Mouse (Mus musculus) neural tube, embryonic 11.5 days (tissue): ENCODE data around the gene Hes7. TPM values are rescaled to one million over a fixed set of nuclear protein-coding genes. Genes with fewer than 3 reads are reported as not detected.

ENCODE experiments used
- ATAC-seq: fragments of 200-750 bp; cut with Nextera tagmentation; 2 replicates; pipeline ENCODE4 v1.8.0; 2017; ENCODE audit warnings: moderate number of reproducible peaks, mild to moderate bottlenecking, moderate TSS enrichment, moderate library complexity; ENCODE audit not compliant: insufficient read depth, low FRiP score, low TSS enrichment
- DNase-seq: peaks from one replicate; pipeline ENCODE4 v3.0.0-alpha.2; 2015; ENCODE audit warnings: low spot score
- H3K27ac ChIP-seq: fragments of 300-500 bp; sonication (generic); 2 replicates; pipeline ENCODE4 v1.5.1; 2014; ENCODE audit warnings: low read depth, mild to moderate bottlenecking, low read length
- H3K27me3 ChIP-seq: fragments of 300-500 bp; sonication (generic); 2 replicates; pipeline ENCODE4 v1.6.1; 2014; ENCODE audit warnings: mild to moderate bottlenecking, low read length, mixed read lengths; ENCODE audit not compliant: control insufficient read depth, insufficient read depth
- H3K36me3 ChIP-seq: fragments of 300-500 bp; sonication (generic); 2 replicates; pipeline ENCODE4 v1.6.1; 2014; ENCODE audit warnings: mild to moderate bottlenecking, low read length, moderate library complexity, mixed read lengths; ENCODE audit not compliant: control insufficient read depth, insufficient read depth
- H3K4me1 ChIP-seq: fragments of 300-500 bp; sonication (generic); 2 replicates; pipeline ENCODE4 v1.6.1; 2014; ENCODE audit warnings: low read length, mixed read lengths; ENCODE audit not compliant: control insufficient read depth, insufficient read depth
- H3K4me2 ChIP-seq: fragments of 300-500 bp; sonication (generic); 2 replicates; pipeline ENCODE4 v1.6.1; 2014; ENCODE audit warnings: low read depth, mild to moderate bottlenecking, moderate library complexity
- H3K4me3 ChIP-seq: fragments of 300-500 bp; sonication (generic); 2 replicates; pipeline ENCODE4 v1.5.1; 2014; ENCODE audit warnings: low read depth, low read length
- H3K9ac ChIP-seq: fragments of 300-500 bp; sonication (generic); 2 replicates; pipeline ENCODE4 v1.6.1; 2014; ENCODE audit warnings: mild to moderate bottlenecking, low read length
- H3K9me3 ChIP-seq: fragments of 300-500 bp; sonication (generic); 2 replicates; pipeline ENCODE4 v1.6.1; 2016; ENCODE audit warnings: low read length; ENCODE audit not compliant: control insufficient read depth
- WGBS: fragments of 180-500 bp; shearing (Covaris S2); extraction: QIAGEN DNeasy Blood & Tissue Kit; methylation state at CpG from one replicate; pipeline ENCODE4 v1.1.7; 2014; 5-methylcytosine and 5-hydroxymethylcytosine counted together
- polyA plus RNA-seq: library from polyadenylated mRNA; unstranded; fragments of >200 nt; fragmentation: Nextera tagmentation; extraction: Ambion mirVana; gene quantifications from 2 replicates; pipeline ENCODE4 v1.2.1, GENCODE M21; 2014

Hes7 gene
- polyA plus RNA-seq, 1 experiment from 2014 or later = 0.33 TPM

GRCm38 (mm10) chr11:69075764-69076479 lies 44.3 kb upstream of the Hes7 start:
- ATAC-seq (no peak), DNase-seq (no peak)
- Histone ChIP-seq H3K9ac (no peak overlapping the region), H3K4me1 (peaks cover 2% of the 10 kb centered on the region; the same call in 1 of the 2 replicates), H3K9me3 (no peaks in the 10 kb centered on the region), H3K4me2 (no peak overlapping the region), H3K4me3 (no peak overlapping the region), H3K27ac (no peak overlapping the region), H3K27me3 (no peaks in the 10 kb centered on the region), H3K36me3 (no peaks in the 10 kb centered on the region)
- WGBS = 45% methylated on average over 8 of the region's 9 CpGs

DNA sequence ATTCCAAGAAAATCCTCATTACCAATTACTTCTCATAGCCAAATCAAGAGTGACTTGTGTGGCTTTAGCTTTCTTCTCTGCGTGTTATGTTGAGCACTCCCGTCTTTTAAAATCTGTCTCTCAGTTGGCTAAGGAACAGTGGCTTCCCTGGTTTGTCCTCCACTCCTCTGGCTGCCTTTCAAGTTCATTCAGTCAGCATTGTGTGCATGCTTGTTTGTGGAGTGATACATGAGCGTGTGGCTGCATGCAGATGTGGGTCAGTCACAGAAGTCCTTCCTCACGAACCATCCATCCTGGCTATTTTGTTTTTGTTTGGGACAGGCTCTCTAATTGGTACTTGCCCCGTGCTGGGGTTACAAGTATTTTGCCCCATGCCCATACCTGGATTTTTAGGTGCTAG lies 43.6 kb upstream of the Hes7 start:
- no peak for DNase-seq
- no peaks in the 10 kb centered on the region for H3K36me3 ChIP-seq
- no peak overlapping the region for H3K4me3 ChIP-seq
- H3K27me3 ChIP-seq = no peaks in the 10 kb centered on the region
- H3K9me3 ChIP-seq = no peaks in the 10 kb centered on the region
- H3K4me1 ChIP-seq = peaks cover 2% of the 10 kb centered on the region; the same call in 1 of the 2 replicates
- no peak for ATAC-seq
- 76% methylated on average over 5 of the region's 5 CpGs for WGBS
- no peak overlapping the region for H3K27ac ChIP-seq
- no peak overlapping the region for H3K4me2 ChIP-seq
- no peak overlapping the region for H3K9ac ChIP-seq

GRCm38 (mm10) chr11:69077316-69077715 lies 42.9 kb upstream of the Hes7 start:
- Histone ChIP-seq H3K4me3 (no peak overlapping the region), H3K9ac (no peak overlapping the region), H3K27me3 (no peaks in the 10 kb centered on the region), H3K4me2 (no peak overlapping the region), H3K36me3 (no peaks in the 10 kb centered on the region), H3K4me1 (peaks cover 2% of the 10 kb centered on the region; the same call in 1 of the 2 replicates), H3K9me3 (no peaks in the 10 kb centered on the region), H3K27ac (no peak overlapping the region)
- WGBS = 92% methylated on average over 9 of the region's 9 CpGs
- ATAC-seq = no peak
- no peak for DNase-seq

DNA sequence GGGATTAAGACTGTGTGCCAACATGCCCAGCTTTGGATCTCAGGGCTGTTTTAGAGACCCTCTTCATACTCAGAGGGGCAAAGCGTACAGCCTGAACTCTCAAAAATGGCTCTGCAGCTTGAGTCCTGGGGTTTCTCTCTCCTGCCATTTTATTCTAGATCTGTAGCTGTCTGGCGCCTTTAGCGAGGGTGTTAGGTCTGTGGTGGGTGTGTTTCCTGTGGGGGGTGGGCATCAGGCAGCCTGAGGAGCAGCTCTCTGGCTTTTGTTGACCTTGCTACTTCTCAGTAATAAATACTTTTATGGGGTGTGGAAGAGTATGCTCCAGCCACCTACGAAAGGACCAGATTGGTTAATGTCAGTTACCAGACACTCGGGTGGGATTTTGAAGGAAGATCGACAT lies 42.2 kb upstream of the Hes7 start:
- DNase-seq (no peak), ATAC-seq (no peak)
- Histone ChIP-seq H3K27me3 (no peaks in the 10 kb centered on the region), H3K4me1 (no peaks in the 10 kb centered on the region), H3K4me2 (no peak overlapping the region), H3K27ac (no peak overlapping the region), H3K9ac (no peak overlapping the region), H3K4me3 (no peak overlapping the region), H3K36me3 (no peaks in the 10 kb centered on the region), H3K9me3 (no peaks in the 10 kb centered on the region)
- 73% methylated on average over 6 of the region's 6 CpGs for WGBS

- no peak for DNase-seq
- WGBS = 66% methylated on average over 5 of the region's 5 CpGs
- no peak overlapping the region for H3K27ac ChIP-seq
- H3K4me1 ChIP-seq = no peaks in the 10 kb centered on the region
- no peaks in the 10 kb centered on the region for H3K27me3 ChIP-seq
- H3K4me3 ChIP-seq = no peak overlapping the region
- no peak for ATAC-seq
- H3K4me2 ChIP-seq = no peak overlapping the region
- no peaks in the 10 kb centered on the region for H3K36me3 ChIP-seq
- H3K9me3 ChIP-seq = no peaks in the 10 kb centered on the region
- no peak overlapping the region for H3K9ac ChIP-seq
Observed at GRCm38 (mm10) chr11:69078805-69079438, 41.3 kb upstream of the Hes7 start.

DNA sequence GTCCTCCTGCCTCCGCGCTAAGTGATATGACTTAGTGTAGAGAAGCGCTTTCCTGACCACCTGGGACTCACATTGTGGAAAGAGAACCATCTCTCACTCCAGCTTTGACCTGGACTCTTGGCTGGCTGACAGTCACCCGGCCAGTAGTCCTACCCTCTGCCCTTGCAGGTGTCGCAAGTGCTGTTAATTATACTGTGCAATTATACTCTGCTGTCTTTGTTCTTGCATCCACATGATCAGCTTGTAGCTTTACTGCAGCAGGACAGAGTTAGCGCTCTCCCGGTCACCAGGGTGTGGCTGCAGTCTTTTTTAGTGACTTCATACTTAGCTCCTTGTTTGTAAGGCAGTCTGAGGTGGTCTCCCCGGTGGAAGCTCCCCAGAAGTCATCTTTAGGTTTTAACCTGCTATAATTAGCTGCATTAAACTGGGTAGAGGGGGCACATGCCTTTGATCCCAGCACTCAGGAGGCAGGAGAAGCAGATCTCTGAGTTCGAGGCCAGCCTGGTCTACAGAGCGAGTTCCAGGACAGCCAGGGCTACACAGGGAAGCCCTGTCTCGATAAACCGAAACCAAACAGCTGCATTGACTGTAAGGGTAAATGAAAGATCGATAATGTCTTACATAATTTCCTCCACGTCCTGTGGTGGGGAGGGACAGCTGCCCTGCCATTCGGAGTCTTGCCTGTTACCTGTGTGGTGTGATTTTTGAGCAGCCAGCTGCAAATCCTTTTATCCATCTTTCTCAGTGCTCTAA lies 39.9 kb upstream of the Hes7 start:
- DNase-seq (no peak), ATAC-seq (no peak)
- Histone ChIP-seq H3K27me3 (no peaks in the 10 kb centered on the region), H3K36me3 (no peaks in the 10 kb centered on the region), H3K27ac (no peak overlapping the region), H3K4me1 (no peaks in the 10 kb centered on the region), H3K4me3 (no peak overlapping the region), H3K9me3 (no peaks in the 10 kb centered on the region), H3K4me2 (no peak overlapping the region), H3K9ac (no peak overlapping the region)
- WGBS = 78% methylated on average over 15 of the region's 15 CpGs

GRCm38 (mm10) chr11:69080855-69081222 lies 39.4 kb upstream of the Hes7 start:
- Histone ChIP-seq H3K9me3 (no peaks in the 10 kb centered on the region), H3K9ac (no peak overlapping the region), H3K4me1 (no peaks in the 10 kb centered on the region), H3K27me3 (no peaks in the 10 kb centered on the region), H3K4me3 (no peak overlapping the region), H3K27ac (no peak overlapping the region), H3K36me3 (no peaks in the 10 kb centered on the region), H3K4me2 (no peak overlapping the region)
- ATAC-seq (no peak), DNase-seq (no peak)
- WGBS = 83% methylated on average over 8 of the region's 8 CpGs

- WGBS = 81% methylated on average over 7 of the region's 7 CpGs
- H3K4me1 ChIP-seq = no peaks in the 10 kb centered on the region
- H3K4me3 ChIP-seq = no peak overlapping the region
- DNase-seq = no peak
- H3K27me3 ChIP-seq = no peaks in the 10 kb centered on the region
- no peaks in the 10 kb centered on the region for H3K9me3 ChIP-seq
- H3K4me2 ChIP-seq = no peak overlapping the region
- H3K27ac ChIP-seq = no peak overlapping the region
- no peak for ATAC-seq
- no peak overlapping the region for H3K9ac ChIP-seq
- H3K36me3 ChIP-seq = no peaks in the 10 kb centered on the region
Observed at GRCm38 (mm10) chr11:69081613-69082012, 38.6 kb upstream of the Hes7 start.
